Mouse (Mus musculus): ENCODE measurements around the gene Cyb561d1.

Gene Cyb561d1

DNA sequence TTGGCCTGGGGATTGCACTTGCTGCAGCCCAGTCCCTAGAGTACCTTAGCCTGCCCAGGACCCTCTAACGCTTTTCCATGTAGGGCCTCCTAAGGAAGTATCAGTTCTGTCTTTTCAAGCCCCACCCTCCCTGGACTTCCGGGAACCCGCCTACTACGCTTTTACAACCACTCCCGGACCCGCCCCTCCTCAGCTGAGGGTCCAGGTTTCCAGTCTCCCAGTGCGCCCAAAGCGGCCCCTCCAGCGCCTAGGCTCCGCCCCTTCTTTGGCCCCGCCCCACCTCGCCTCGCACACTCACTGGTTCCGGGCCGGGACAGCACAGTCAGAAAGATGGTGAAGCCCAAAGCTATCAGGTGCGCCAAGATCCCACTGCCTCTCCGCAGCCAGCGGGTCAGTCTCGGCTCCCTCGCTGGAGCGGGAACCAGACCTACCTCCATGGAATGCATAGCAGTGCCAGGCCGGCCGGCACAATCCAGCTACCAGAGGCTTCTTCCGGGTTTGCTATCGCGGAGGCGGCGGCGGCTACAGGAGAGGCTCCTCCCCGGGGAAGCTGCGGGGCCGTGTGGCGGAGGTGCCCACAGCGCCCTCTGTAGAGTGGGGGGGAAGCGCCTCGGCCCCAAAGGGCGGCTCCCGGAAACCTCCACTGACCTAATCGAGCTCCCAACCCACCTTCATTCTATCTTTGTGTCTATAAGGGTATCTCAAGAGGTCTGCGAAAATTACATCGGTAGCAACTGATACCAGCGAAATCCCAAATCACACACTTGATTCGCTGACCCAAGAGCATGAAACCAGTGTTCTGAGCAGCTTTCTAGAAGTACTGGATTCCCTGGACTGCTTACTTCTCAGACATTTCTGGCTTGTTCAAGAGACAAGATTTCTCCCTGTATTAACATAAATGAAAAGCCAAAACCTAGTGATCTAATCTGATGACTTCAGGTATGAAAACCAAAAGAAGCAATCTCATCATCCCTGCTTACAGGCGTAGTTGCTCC is at the start of gene Cyb561d1:
Gene Cyb561d1 (minus strand): TSS at position 884 of the 995 bp plus-strand sequence.
- peak; percentile 95 for DNase-seq (ENCODE audit: low read depth)

DNA sequence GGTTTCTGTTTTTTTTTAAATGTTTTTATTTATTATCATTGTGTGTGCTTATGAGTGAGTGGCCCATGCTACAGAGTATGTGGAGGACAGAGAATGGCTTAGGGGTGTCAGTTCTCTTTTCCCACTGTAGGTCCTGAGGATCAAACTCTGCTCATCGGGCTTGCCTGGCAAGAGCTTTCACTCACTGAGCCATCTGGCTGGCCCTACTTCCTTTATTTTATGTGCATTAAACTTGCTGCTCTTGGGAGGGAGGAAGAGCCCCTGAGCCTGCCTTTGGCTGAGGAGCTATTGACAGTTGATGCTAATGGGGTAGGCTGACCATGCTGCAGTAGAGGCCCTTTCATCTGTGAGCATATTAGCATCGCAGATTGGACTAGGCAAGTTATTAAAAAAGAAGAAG is 45.8 kb upstream of the Cyb561d1 start:
- DNase-seq (ENCODE audit: low read depth) = no peak

DNA sequence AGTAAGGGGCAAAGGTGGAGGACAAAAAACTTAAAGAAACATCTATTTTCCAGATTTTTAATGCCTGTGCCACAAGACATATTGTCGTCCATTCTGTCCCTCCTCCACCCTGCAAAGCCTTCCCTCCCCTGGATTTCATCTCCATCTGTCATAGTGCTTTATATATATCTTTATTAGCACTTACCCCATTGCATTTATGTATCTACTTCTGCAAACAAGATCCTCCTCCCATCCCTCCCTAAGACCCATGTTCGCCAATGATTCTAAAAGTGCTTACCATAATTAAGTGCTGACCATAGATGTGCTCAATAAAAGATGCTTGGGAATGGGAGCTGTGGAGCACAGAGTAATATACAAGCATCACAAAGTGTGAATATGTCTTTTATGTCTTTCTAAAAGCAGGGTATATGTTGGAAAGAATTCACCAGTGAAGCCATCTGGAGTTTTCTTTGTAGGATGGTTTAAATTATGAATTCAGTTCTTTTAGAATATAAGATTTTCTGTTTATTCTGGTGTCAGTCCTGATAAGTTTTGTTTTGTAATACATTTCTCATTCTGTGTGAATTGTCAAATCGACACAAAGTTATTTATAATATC is 40.3 kb upstream of the Cyb561d1 start:
- no peak for DNase-seq (ENCODE audit: low read depth)

DNA sequence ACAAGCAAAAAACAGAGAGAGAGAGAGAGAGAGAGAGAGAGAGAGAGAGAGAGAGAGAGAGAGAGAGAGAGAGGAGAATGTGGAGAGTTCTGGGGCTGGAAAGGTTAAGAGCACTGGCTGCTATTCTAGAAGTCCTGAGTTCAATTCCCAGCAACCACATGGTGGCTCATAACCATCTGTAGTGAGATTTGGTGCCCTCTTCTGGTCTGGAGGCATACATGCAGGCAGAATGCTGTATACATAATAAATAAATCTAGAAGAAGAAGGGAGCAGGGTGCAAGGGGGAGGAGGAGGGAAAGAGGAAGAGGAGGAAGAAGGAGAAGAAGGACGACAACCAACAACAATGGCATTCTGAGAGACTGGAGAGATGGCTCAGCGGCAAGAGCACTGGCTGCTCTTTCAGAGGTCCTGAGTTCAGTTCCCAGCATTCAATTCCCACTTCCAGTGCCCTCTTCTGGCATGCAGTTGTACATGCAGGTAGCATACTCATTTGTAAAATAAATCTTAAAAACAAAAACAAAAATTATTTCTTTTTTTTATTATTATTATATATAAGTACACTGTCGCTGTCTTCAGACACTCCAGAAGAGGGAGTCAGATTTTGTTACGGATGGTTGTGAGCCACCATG is 36.6 kb upstream of the Cyb561d1 start:
- peak; percentile 31 for DNase-seq (ENCODE audit: low read depth)

DNA sequence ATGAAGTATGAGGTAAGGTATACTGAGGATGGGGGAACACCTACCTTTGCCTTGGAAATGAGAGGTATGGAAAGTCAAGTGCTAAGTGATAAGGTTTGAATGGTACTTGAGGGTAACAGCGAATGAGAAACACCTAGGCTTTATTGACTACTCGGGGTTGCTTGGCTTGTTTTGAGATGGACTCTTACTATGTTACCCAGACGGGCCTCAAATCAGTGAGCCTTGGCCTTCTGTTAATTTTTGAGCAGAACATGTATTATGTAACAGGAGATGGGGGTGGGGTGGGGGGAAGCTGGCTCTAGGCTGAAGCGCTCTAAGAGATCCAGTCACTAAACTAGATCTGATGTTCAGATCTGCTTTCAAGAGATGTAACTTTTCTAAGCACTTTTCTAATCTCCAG is 30.6 kb upstream of the Cyb561d1 start:
- DNase-seq (ENCODE audit: low read depth) = no peak

DNA sequence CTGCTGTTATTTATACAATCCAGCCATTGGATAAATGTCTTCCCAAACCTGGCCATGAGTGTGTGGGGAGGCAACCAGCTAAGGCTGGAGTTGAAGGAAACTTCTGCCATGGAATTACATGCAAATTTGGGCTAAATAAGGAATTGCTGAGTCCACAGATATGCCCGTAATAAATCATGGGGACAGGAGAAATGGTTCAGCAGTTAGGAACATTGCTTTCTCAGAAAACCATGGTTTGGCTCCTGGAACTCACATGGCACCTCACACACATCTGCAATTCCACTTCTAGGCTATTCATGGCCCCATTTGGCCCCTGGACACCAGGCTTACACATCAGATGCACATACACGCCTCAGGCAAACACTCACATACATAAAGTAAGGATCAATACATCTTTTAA is 26.5 kb upstream of the Cyb561d1 start:
- no peak for DNase-seq (ENCODE audit: low read depth)

DNA sequence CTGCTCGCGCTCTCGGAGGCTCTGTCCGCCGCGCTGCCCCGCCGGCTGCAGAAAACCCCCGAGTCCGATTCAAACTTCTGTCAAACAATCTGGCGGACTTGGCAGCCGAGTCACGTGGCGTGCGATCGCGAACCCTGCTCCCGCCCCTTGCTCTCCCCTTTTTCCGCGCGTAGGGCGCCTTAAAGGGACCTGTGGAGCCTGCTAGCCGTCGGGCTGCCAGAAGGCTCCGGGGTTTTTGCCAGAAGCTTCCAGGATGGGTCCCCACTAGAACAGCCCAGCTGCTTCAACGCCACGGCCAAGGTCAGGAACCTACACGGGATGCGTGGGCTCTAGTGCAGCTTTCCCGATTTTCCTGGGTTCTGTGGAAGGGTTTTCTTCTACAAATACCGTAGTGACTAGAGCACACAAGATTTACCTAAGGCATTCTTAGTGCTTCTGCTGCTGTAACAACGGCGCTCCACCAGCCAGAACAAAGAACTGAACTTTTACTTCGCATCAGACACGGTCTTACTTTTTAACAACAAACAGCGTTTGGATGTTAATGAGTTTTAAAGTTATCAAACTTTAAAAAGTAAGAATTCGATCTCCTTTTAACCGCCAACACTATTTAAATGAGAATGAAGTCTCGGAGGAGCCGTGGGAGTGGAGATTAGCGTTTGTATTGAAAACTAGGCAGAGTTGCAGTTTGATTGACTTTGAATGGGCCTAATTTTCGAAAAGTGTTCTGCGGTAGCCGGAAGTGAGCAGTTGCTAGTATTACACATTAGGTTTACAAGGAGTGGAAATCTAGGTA is 25.7 kb upstream of the Cyb561d1 start, which contains the start of gene Sypl2:
Gene Sypl2 (minus strand): TSS at position 91 of the 793 bp plus-strand sequence.
- DNase-seq (ENCODE audit: low read depth) = peak; percentile 57

DNA sequence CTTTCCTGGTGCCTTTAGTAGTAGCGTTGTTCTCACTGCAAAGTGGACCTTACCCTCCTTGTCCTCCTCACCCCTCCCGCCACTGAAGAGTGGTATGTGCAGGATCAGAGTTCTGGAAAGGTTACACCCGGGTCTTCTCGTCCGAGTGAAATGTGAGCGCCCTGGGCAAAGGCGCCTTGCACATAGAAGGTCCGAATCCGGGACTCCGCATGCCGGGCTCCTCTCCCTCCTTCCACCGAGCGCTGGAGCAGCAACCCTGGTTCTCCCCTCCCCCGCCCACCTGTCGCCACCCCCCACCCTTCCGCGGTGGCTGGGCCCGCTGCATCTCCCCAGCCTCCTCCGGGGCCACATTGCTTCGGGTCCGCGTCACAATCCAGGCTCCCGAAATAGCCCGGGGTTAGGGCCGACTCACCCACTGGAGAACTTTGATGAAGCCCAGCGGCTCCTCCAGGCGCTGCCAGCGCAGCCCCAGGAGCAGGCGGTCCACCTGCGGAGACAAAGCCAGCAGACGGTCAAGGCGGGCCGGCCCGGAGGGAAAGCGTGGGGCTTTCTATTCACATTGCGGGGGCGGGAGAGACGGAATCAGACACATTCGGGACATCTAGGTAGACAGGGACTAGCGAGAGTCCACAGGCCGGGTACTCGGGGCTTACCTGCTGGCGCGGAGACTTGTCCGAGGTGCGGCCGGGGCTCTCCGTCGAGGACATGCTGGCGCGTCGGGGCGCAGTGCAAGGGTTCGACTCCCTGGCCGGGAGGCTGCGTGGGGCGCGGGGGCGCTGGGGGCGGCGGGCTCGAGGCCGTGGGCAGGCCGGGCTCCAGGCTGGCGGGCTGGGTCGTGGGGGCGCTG is 24.9 kb upstream of the Cyb561d1 start:
- DNase-seq (ENCODE audit: low read depth) = no peak

DNA sequence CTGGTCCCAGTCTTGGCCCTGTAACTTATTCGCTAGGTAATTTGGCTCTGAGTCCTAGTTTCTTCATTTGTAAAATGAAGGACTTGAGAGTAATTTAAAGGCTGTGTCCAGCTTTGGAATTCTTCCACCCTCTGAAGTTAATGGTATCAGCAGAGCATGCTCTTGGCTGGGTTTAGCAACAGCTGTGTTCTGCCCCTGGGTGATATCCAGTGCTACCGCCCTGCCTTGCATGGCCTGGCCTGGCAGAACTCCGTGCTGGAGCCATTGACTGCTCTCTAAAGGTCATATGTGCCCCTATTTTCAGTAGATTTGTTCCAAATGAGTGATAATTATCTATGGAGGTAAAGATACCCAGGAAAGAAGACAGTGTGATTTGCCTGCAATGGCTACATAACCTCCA is 19.6 kb upstream of the Cyb561d1 start:
- no peak for DNase-seq (ENCODE audit: low read depth)

DNA sequence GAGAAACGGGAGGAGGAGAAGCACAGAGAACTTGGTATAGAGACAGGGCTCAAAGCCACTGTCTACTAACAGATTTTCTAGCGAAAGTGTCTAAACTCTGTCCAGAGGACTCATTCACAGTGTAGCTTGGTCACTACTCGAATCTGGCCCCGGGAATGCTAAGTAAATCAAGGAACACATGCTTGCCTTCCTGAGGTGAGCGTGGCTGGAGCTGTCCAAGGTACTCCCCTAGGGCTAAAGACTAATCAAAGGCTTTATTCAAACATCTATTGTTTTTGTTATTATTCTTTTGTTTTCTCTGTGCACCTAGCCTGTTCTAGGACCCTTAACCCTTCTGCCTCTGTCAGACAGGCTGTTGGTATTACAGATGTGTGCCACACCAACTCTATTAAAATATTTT is 13.7 kb upstream of the Cyb561d1 start:
- no peak for DNase-seq (ENCODE audit: low read depth)

DNA sequence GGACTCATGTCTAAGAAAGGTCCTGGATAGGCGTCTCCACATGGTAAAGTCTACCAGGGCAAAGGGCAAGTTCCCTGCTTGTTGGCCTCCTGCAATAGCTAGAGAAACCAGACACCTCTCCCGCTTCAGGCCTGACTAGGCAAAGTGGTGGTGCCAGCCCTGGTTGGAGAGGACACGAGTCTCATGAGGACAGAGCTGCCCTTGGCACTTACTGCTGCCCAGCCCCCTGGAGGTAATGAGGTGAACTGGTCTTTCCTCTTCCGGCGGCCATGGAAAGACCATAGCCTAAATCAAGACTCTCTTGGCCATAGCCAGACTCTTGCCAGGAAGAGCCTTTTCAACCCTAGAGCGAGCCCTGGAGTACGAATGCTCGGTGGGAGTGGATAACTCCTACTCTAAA is 11.4 kb upstream of the Cyb561d1 start:
- peak; percentile 35 for DNase-seq (ENCODE audit: low read depth)

DNA sequence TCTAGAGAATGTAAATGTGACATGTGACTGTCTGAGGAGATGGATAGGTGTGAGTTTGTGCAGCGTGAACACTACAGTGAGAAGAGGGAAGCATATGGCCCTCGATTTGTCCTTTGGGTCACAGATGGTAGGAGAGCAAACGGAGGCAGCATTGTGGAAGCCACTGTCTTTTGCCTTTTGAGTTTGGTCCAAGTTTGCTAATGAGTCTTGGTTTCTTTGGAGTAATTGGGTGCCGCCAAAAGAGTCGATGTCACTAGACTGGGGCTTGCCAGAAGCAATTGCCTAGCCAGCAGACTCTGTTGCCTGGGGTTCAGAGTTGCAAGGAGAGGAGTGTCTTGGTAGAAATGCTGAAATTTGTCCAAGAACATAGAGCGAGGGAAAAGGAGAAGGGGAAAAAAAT is 10.8 kb upstream of the Cyb561d1 start:
- DNase-seq (ENCODE audit: low read depth) = no peak

DNA sequence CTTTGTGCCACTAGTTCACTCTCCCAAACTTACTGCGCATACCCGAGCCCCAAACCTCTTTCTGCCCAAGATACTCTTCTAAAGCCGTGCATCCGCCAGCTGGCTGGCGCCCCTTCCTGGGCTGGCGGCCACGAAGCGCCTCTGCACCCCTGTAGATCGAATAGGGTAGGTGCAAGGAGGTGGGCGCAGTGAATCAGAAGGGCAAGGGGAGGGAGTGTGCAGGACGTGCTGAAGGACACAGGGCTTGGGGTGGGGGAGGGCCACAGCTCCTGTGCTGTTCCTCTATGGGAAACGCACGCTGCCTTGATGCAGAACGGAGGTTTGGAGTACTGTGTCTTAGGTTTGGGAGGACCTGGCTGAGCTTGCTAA is 9.7 kb upstream of the Cyb561d1 start, which contains the start of gene Atxn7l2:
Gene Atxn7l2 (minus strand): TSS at position 164 of the 369 bp plus-strand sequence.
- DNase-seq (ENCODE audit: low read depth) = no peak

DNA sequence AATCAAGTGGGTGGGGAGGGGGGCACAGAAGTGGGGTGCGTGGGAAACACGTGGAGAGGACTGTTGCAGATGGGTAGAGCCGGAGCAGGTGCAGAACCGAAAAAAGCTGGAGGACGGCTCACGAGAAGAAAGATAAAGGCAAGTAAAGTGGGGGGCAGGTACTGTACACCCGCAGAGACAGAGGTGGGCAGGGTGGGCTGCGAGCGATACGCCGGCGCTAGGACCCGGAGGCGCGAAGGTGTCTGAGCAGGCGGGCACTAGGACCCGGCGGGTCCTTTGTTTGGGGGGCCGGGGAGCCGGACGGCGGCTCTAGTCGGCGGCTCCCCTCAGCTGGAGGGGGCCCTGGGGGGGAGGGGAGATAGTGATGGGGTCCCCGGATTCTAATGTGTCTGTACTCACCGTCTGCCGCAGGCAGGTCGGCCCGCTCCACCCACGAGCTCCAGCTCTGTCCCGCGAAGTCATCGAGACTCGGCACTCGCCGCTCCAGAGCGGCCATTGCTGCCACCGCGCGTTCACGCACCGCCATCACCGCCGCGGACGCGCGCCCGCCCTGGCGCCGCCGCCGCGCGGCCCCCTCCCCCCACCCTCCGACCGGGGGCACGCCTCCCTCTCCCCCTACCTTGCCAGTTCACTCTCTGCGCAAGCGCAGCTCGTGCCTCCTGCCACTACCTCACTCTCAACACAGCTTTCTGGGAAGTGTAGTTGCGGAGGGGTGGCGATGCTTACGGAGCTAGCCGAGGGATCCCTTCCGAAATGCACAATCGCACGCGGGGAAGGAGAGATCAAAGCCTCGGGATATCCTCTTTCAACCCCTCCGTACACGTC is 9.1 kb upstream of the Cyb561d1 start:
- peak; percentile 98 for DNase-seq (ENCODE audit: low read depth)

DNA sequence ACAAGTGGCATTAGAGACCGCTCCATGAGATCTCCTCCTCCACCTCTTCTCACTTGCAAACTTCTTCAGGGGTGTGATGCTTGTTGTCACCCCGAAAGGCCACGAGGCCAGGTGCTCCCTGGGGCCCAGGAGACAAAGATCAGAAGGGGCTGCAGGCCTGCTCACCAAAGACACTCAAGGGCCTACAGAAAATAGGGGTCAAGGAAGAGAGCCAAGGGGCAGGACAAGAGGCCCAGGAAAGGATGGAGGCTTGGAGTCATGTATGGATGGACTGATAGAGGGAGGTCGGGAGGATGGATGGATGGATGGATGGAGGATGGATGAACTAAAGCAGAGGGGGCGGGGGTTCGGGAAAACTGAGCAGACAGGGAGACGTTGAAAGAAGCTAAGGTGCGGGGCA is 8.5 kb upstream of the Cyb561d1 start:
- peak; percentile 31 for DNase-seq (ENCODE audit: low read depth)

DNA sequence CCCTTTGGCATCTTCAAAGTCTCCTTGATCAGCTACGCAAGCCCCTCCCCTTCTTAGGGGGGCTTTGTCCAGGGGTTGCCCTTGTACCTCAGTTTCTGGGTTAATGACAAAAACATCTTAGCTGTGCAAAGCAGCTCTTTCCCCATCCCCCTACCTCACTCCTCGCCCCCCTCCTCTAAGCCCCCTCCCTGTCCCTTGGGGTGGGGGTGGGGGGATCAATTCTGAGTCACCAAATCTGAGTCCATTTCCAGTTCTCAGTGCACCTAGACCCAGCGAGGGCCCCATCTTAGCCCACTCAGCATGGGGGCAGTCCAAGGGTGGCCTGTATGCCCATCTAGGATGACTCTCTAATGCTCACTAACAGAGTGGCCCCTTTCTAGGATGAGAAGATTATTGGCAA is 8.0 kb upstream of the Cyb561d1 start:
- no peak for DNase-seq (ENCODE audit: low read depth)

DNA sequence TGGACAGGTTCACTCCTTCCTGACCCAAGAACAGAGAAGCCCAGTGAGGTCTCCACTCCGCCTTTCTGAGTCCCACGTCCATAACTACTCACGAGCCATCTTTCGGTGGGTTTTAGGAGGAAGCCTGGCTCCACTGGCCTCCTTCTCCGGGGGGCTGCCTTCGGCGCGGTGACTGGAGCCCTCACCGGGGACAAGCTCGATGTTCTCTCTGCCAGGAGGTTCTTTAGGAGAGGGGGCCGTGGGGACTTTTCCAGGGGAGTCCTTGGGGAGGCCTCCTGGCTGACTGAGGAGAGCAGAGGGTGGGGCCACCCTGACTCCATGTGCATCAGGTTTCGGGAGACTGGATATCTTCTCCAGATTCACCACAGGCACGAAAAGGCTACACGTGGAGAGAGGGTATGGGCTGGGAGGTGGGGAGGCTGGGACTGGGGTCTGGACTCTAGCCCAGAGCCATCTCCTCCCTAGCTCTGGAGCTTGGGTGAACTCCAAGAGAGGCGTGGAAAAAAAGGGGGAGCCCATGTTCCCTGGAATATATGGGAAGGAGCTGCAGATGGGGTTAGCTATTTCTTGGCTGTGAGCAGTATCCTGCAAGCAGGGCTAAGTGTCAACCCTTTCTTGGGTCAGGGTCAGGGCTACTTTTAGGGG is 5.8 kb upstream of the Cyb561d1 start:
- no peak for DNase-seq (ENCODE audit: low read depth)

DNA sequence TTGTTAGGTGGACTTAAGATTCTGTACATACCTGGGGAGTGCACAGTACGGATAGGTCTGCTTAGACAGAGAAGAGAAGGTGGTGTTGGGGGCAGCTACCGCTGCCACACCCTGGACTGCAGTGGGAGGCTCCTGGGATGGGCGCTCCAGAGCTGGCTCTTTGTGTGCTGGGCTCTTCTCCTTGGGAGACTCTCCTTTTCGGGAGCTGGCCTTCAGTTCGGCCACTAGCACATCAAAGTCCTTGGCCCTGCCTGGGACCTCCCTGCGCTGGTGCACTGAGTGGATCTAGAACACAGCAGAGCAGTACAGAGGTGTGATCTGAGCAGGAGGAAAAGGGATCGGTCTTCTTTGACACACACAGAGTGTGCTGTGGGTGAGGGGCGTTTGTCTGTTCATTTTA is 4.6 kb upstream of the Cyb561d1 start:
- no peak for DNase-seq (ENCODE audit: low read depth)

DNA sequence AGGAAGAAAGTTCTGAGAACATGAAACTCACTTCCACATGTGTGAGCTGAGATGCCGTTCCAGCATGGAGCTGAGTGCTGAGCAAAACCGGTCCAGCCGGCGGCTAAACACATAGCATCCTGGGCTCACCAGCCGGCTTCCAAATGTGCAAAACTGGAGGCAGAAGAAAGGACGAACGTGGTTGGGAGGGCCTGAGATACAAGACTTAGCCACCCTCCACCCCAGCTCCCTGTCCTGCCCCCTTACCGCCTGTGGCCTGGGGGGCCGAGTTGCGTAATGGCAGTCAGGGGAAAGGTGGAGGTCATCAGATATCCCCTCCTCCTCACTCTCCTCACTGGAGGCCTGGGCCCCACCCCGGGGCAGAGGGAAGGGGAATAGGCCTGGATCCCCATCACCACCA is 3.5 kb upstream of the Cyb561d1 start:
- no peak for DNase-seq (ENCODE audit: low read depth)
